Mouse (Mus musculus): ENCODE measurements around the gene Ptprd. TPM values are rescaled to one million over a fixed set of nuclear protein-coding genes. Genes with fewer than 3 reads are reported as not detected.
"Not testable (repeated sequence)": the region's sequence is repeated elsewhere in the genome, so short reads cannot be mapped to it uniquely, and the experiment has no call there.

The Ptprd gene
- total RNA-seq, 2 experiments from 2014 or later, result 20.3 to 21.1 TPM

GRCm38 (mm10) chr4:76461336-76461735, 1750.4 kb downstream of the Ptprd start:
- peak; percentile 29 for DNase-seq
- intact Hi-C loops (cut with DNase I), result no loop called here

DNA sequence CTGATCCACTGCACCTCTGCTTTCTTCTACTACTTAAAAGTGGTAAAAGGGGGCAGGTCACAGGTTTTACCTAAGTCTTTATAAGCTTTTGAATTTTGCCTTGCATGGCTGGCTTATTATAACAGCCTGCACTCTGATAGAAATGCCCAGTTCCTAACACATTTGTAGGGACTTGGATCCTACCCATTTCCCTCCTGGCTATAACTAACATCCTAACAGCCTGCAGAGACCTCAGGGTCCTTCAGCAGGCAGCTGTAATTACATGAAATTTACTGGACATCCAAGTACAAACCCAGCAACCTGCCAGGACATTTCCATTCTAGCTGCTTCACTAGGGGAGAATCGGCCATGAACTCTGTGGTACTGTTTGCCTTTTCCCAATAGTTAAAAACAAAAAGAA, 1751.2 kb downstream of the Ptprd start:
- intact Hi-C loops (cut with DNase I), result no loop called here
- DNase-seq, result no peak

DNA sequence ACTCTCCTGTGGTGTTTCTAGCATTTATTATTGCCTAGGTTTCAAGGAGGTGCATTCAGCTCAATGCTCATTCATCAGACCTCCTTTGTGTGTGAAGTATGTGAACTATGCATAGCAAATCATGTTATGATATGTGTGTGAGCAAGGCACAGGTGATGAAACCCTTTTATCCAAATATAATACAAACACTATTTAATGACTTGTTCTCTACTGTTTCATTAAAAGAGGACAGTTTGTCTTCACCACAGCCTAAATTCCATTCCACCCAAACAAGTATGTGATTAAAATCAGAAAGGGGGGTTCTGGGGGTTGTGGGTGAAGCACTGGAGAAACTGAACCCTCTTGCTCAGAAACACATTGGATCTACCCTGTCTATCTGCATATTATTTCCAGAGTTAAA, 1752.1 kb downstream of the Ptprd start:
- intact Hi-C loops (cut with DNase I), result no loop called here
- no peak for DNase-seq

DNA sequence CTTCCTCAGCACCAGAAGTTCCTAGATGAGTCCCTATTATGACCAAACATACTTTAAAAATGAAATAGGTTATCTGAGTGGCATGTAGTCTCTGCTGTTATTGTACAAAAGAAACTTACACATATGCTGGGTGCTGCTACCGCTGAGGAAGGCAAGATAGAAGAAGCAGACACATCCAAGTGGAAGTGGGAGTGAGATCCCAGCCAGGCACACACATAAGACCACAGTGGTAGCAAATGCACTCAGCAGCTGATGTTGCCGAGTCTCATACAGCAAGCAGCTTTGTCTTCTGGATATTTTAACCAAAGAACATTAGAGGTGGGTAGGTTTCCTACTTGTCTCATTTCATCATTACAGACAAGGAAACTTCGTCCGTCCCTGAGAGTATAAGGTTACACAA, 1759.5 kb downstream of the Ptprd start:
- no peak for DNase-seq
- intact Hi-C loops (cut with DNase I), result no loop called here

DNA sequence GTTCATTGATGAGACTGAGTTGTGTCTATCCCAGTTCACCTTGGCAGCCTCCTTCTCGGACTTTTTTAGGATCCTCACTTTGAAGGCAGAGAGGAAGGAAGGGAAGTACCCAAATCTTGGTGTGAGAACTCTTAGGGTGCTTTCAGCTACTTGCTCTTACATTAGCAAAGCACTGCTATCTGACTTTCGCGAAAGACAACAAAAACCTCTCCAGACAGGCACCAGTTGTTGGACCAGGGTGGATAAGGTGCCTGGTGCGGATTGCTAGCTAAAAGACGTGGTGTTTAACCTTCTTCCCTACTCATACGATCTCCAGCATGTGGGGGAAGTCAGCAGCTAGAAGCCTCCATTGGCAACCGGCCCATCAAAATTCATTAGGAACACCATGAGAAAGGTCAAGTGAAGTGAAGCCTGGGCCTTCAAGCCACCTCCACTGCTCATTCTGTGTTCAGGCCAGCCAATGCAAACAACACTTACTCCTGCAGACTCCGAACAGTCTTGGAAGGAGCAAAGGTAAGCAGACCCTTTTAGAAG, 1760.7 kb downstream of the Ptprd start:
- intact Hi-C loops (cut with DNase I), result no loop called here
- peak in 1 of 2 experiments; percentile 30 for DNase-seq

GRCm38 (mm10) chr4:76450351-76451018, 1761.3 kb downstream of the Ptprd start:
- peak in 1 of 2 experiments; percentile 66 for DNase-seq
- intact Hi-C loops (cut with DNase I), result no loop called here

- peak; percentile 72 for DNase-seq
- intact Hi-C loops (cut with DNase I), result loop anchor here (5.0 kb wide), 1 partner anchor 1382 kb away; no protein-coding TSS in a partner anchor
Observed at GRCm38 (mm10) chr4:76449466-76450350, 1762.1 kb downstream of the Ptprd start.

- DNase-seq, result peak; percentile 33 to 42
- intact Hi-C loops (cut with DNase I), result loop anchor here (5.0 kb wide), 1 partner anchor 1382 kb away; no protein-coding TSS in a partner anchor
Observed at GRCm38 (mm10) chr4:76448678-76449465, 1762.9 kb downstream of the Ptprd start.

- intact Hi-C loops (cut with DNase I), result loop anchor here (5.0 kb wide), 1 partner anchor 1380 kb away; no protein-coding TSS in a partner anchor
- no peak for DNase-seq
Observed at GRCm38 (mm10) chr4:76447396-76447795, 1764.4 kb downstream of the Ptprd start.

- intact Hi-C loops (cut with DNase I), result loop anchor here (5.0 kb wide), 1 partner anchor 1377 kb away; no protein-coding TSS in a partner anchor
Observed at GRCm38 (mm10) chr4:76444778-76445177, 1767.0 kb downstream of the Ptprd start.

DNA sequence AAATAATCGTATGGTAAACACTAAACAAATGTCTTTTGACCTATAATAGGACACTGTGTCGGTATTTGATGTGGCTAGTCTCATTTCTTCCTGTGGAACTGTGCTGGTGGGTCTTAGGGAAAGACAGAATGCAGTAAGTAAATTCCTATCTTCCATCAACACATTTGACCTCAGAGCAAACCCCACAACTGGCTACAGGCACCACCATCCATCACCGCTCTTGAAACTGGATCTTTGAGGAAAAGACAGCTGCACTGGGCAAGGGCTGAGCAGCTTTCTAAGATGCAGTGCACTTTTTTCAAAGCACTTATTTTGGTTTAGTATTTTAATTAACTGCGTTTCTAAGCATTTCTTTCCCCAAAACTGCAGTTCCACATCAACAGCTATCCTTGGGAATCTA, 1768.2 kb downstream of the Ptprd start:
- intact Hi-C loops (cut with DNase I), result no loop called here
- DNase-seq, result no peak

More at GRCm38 (mm10) chr4:76444778-76445177, 1767.0 kb downstream of the Ptprd start:
- no peak for DNase-seq

DNA sequence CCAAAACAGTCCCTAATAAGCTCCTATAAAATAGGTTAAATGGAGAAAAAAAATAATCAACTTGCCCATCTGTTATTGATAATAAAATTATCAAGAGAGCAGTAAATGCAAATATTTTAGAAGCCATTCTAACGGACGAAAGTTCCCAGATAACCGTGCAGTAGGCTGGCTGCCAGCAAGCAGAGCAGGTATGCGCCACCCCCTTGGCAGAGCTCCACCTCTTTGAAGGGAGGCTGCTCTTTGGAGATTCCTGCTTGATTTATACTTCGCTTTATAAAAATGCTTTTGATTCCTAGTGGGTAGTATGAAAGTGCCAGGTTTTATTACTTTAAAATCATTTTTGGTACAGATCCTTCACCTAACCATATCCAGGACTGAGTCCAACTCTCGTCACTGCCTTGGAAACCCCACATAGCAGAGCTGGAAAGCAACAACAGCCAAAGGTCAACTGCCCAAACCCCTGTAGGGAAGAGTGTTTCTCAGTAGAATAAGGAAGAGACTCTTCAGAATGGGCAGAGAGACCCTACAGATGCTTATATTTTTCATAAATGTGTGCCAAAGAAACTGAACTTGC, 1770.9 kb downstream of the Ptprd start:
- peak; percentile 57 to 58 for DNase-seq
- intact Hi-C loops (cut with DNase I), result no loop called here

DNA sequence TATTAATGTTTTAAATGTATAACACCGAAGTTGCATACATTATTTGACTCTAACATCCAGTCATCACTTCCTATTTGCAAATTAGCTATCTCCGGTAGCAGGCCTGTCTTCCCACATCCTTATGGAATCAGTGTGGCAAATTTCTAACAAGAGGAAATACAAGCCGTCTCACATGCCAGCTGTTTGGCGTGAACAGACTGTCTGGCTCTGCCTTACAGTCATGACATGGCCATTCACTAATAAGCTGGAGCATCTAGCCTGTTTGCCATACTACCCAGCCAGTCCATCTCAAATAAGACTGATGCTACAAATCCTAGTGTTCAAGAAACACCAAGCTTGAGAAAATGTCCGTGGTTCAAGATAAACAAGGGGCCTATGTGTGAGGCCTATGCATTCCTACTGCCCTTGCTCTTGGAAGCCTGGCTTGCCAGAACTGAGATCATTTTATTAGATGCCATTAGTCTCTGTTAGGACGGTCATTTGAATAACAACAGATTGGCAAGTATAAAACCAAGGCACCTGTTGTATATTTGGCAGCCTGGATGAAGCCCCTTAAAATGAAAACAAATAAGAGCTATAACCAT, 1773.2 kb downstream of the Ptprd start:
- intact Hi-C loops (cut with DNase I), result no loop called here
- DNase-seq, result no peak

DNA sequence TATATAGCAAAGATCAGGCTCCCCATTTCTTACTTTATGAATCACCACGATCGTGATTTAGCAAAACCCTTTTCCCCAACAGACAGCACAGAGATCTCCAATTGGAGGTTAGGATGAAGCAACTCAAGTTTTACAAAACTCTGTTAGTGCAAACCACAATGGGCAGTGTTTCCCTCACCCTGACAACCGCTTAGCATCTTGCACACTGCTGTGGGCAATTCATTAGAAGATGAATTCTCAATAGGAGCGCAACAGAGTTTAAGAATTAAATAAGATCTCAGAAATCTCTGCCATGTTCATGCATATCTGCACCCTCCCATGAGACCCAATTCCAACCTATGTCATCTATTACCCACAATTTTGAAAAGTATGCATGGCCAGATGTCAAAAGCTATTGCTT, 1773.7 kb downstream of the Ptprd start:
- DNase-seq, result no peak
- intact Hi-C loops (cut with DNase I), result no loop called here

DNA sequence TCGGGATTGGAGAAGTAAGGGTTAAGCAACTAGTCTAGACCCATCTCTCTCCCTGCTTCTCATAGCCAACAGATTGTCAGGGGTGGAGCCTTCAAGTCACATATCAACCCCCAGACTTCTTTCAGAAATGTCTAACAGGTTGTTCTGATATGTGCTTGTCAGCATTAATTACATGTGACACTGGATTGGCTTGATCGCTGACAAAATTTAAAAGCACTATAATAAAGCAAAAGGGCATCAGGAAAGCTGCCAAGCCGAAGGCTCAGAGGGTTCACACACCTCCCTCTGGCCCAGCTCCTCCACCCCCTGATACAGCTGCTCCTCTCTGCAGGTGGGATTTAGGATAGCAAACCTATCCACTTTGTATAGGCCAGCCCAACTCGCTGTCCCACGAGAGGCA, 1775.8 kb downstream of the Ptprd start:
- no peak for DNase-seq
- intact Hi-C loops (cut with DNase I), result no loop called here

GRCm38 (mm10) chr4:76429769-76430168, 1782.0 kb downstream of the Ptprd start:
- no peak for DNase-seq
- intact Hi-C loops (cut with DNase I), result no loop called here

- DNase-seq; intact Hi-C loops (cut with DNase I): not testable (repeated sequence)
Observed at GRCm38 (mm10) chr4:76427036-76427435, 1784.7 kb downstream of the Ptprd start.

- intact Hi-C loops (cut with DNase I), result no loop called here
- no peak for DNase-seq
Observed at GRCm38 (mm10) chr4:76425230-76425575, 1786.6 kb downstream of the Ptprd start.

- DNase-seq, result peak; percentile 34 to 35
- intact Hi-C loops (cut with DNase I), result no loop called here
Observed at GRCm38 (mm10) chr4:76424324-76425229, 1787.2 kb downstream of the Ptprd start.
